Mouse (Mus musculus) right cerebral cortex, adult 2 months (tissue): ENCODE measurements around the gene Wfdc3.

Experiments
- DNase-seq, 2 experiments: peaks; one replicate each; pipeline ENCODE4 v3.0.0; 2021 to 2022; ENCODE audit warnings: low spot score in 2 of 2

Wfdc3 gene

DNA sequence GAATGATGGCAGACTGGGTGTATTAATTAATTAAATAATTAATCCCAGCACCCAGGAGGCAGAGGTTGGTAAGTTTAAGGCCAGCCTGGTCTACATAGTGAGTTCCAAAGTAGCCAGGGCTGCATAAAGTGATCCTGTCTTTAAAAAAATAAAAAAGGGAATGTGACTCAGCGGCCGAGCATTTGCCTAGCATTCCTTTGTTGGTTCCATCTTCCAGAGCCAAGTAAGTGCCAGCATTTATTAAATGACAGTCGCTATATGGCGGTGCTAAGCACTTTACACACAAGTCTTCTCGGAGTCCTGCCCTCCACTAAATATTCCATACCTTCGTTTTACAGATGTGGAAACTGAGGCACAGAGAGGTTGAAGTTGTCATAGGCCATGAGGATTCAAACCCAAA lies 30.4 kb upstream of the Wfdc3 start:
- no peak for DNase-seq

DNA sequence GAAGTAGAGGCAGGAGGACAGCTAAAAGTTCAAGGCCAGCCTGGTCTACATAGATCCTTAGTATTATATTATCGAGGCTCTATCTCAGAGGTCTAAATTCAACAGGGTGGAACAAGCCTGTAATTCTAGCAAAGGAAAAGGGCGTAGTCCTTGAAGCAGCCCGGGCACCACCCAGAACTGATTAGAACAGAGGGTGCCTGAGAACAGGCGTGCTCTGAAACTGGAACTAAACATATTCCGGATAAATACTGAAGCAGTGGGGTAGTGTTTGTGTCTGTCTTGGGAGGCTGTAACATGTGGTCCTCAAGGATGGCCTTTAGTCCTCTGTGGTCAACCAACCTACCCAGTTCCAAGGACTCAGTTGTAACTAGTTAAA lies 28.2 kb upstream of the Wfdc3 start:
- DNase-seq, result no peak

- no peak for DNase-seq
Observed at GRCm38 (mm10) chr2:164773229-164773988, 27.7 kb upstream of the Wfdc3 start.

GRCm38 (mm10) chr2:164771123-164771522 lies 25.4 kb upstream of the Wfdc3 start:
- no peak for DNase-seq

DNA sequence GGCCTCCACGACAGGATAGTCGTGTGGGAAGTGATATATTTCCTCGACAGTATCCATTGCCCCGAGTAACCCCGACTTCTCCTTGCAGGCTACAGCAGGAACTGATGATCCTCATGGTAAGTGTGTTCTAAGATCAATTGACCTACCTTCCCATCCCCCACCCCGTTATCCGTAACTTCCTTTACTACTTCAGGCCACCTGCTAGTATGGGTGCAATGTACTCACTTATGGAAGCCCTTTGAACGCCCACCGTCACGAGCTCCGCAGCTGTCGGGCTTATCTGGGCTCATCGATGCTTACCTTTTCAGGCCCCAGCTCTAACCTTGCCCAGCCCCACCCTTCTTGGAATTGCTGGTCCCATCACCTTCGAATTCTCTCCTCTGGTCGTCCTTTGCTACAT lies 24.5 kb upstream of the Wfdc3 start:
- no peak for DNase-seq

GRCm38 (mm10) chr2:164769258-164770037 lies 23.7 kb upstream of the Wfdc3 start, which contains the start of gene Ube2c:
Ube2c (plus strand) TSS chr2:164769898.
- peak; percentile 97 to 99 for DNase-seq

DNA sequence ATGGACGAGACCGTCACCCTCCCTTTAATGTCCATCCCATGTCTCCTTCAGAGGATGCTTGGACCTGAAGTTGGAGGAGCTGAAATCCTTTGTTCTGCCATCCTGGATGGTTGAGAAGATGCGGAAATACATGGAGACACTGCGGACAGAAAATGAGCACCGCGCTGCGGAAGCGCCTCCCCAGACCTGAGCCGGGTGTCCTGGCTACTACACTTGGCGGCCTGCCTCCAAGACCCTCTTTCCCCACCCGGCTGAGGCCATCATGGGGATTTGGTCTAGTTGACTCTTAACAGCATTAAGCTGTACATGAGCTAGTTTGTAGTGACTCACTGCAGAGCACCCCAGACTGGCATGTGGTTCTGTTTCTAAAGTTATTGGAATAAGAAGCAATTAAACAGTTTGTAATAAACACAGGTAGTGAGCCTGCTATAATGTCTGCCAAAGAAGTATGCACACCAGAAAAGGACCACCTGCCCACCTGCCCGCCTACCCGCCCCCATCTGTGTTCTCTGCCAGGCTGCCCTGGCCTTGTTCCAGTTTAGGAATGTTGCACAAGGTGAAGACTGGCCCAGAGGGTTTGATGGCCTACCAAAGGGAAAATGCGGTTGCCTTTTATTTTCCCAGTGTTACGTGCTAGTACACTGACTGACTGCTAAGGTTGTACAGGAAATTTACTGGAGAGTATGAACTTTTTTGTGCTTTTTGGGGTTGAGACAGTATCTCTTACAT lies 22.2 kb upstream of the Wfdc3 start:
- DNase-seq, result no peak

- DNase-seq, result peak in 1 of 2 experiments; percentile 35
Observed at GRCm38 (mm10) chr2:164765841-164766240, 20.1 kb upstream of the Wfdc3 start.

GRCm38 (mm10) chr2:164762593-164762992 lies 16.9 kb upstream of the Wfdc3 start:
- no peak for DNase-seq

DNA sequence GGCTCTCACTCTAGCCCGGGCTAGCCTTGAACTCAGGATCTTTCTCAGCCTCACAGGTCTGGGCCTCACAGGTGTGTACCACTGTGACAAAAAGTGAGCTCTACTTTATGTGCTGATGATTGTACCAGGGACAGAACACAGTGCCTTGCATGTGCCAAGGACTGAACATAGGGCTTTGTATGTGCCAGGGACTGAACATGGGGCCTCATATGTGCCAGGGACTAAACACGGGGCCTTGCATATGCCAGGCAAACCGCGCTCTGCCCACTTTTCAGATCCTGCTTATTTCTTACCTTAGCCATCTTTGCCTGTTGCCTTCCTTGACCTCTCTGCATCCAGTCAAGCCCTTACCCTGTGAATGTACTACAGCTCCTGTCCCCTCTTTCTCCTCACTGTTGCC lies 16.2 kb upstream of the Wfdc3 start:
- DNase-seq, result no peak

DNA sequence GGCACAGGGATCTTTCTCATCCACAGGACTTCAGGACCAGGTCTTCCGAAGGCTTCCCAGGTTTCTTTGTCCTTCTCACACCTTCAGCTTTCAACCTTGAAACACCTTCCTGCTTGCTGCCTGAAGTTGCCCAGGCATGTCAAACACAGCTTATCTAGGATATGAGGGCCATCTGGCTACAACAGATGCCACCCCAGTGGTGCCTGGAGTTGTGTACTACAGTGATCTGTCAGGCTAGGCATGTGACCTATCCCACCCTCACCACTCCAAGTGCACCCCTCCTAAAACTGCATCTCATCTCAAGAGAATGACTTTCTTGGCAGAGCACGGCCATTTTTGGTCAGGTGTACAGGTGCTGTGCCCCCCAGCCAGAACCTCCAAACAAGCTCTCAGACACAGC lies 15.8 kb upstream of the Wfdc3 start:
- DNase-seq, result no peak

GRCm38 (mm10) chr2:164760059-164760833 lies 14.5 kb upstream of the Wfdc3 start:
- no peak for DNase-seq

- DNase-seq, result no peak
Observed at GRCm38 (mm10) chr2:164758692-164759091, 13.0 kb upstream of the Wfdc3 start.

GRCm38 (mm10) chr2:164757841-164758240 lies 12.1 kb upstream of the Wfdc3 start:
- DNase-seq, result no peak

- no peak for DNase-seq
Observed at GRCm38 (mm10) chr2:164754800-164755199, 9.1 kb upstream of the Wfdc3 start.

- no peak for DNase-seq
Observed at GRCm38 (mm10) chr2:164754105-164754504, 8.4 kb upstream of the Wfdc3 start.

GRCm38 (mm10) chr2:164752454-164752853 lies 6.7 kb upstream of the Wfdc3 start:
- no peak for DNase-seq

DNA sequence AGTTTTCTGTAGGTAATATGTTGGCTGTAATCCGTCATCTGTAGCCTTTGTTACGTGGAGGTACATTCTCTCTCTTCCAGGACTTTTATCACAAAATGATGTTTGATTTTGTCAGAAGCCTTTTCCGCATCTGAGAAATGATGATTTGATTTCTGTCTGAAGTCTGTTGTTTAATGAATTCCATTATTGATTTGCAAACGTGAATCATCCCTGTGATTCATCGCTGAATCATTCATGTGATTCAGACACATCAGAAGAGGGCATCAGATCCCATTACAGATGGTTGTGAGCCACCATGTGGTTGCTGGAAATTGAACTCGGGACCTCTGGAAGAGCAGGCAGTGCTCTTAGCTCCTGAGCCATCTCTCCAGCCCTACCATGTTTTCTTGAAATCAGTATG lies 3.3 kb upstream of the Wfdc3 start:
- DNase-seq, result no peak

- DNase-seq, result no peak
Observed at GRCm38 (mm10) chr2:164748191-164748590, 2.5 kb upstream of the Wfdc3 start.

GRCm38 (mm10) chr2:164746693-164747092 lies 962 bp upstream of the Wfdc3 start:
- no peak for DNase-seq

GRCm38 (mm10) chr2:164744987-164745386 lies 744 bp downstream of the Wfdc3 start:
- no peak for DNase-seq

- DNase-seq, result peak in 1 of 2 experiments; percentile 32
Observed at GRCm38 (mm10) chr2:164739876-164740275, 5.9 kb downstream of the Wfdc3 start.
